Mouse (Mus musculus): ENCODE measurements at regions not wholly inside any gene's neighbourhood (a gene's known extent, or its start where the extent isn't known, plus 50 kb on each side); places are given as distances from the start of the nearest gene placed in this dataset.
"Not testable (repeated sequence)": the region's sequence is repeated elsewhere in the genome, so short reads cannot be mapped to it uniquely, and the experiment has no call there.

GRCm38 (mm10) chr17:13551693-13552404, 197.5 kb downstream of the Tcp10c start:
- not testable (repeated sequence) for DNase-seq (ENCODE audit: low spot score)

- DNase-seq (ENCODE audit: low spot score), result not testable (repeated sequence)
Measured at GRCm38 (mm10) chr17:13552840-13553239, 198.5 kb downstream of the Tcp10c start.

GRCm38 (mm10) chr17:13555311-13556059, 201.1 kb downstream of the Tcp10c start:
- DNase-seq (ENCODE audit: low spot score), result not testable (repeated sequence)

GRCm38 (mm10) chr17:13556060-13556660, 201.8 kb downstream of the Tcp10c start:
- not testable (repeated sequence) for DNase-seq (ENCODE audit: low spot score)

GRCm38 (mm10) chr17:13558863-13559262, 201.5 kb upstream of the Afdn start:
- no peak for DNase-seq (ENCODE audit: low spot score)

- DNase-seq (ENCODE audit: low spot score), result no peak
Measured at GRCm38 (mm10) chr17:13561342-13561741, 199.0 kb upstream of the Afdn start.

GRCm38 (mm10) chr17:13562974-13563373, 197.4 kb upstream of the Afdn start:
- DNase-seq (ENCODE audit: low spot score), result no peak

- no peak for DNase-seq (ENCODE audit: low spot score)
Measured at GRCm38 (mm10) chr17:13564800-13565199, 195.5 kb upstream of the Afdn start.

- DNase-seq (ENCODE audit: low spot score), result no peak
Measured at GRCm38 (mm10) chr17:13566680-13567079, 193.7 kb upstream of the Afdn start.

- no peak for DNase-seq (ENCODE audit: low spot score)
Measured at GRCm38 (mm10) chr17:13567183-13567582, 193.2 kb upstream of the Afdn start.

GRCm38 (mm10) chr17:13570796-13571195, 189.5 kb upstream of the Afdn start:
- no peak for DNase-seq (ENCODE audit: low spot score)

GRCm38 (mm10) chr17:13572204-13572833, 188.0 kb upstream of the Afdn start:
- no peak for DNase-seq (ENCODE audit: low spot score)

- no peak for DNase-seq (ENCODE audit: low spot score)
Measured at GRCm38 (mm10) chr17:13573036-13573435, 187.3 kb upstream of the Afdn start.

- no peak for DNase-seq (ENCODE audit: low spot score)
Measured at GRCm38 (mm10) chr17:13574122-13574521, 186.2 kb upstream of the Afdn start.

GRCm38 (mm10) chr17:13574682-13575444, 185.5 kb upstream of the Afdn start:
- no peak for DNase-seq (ENCODE audit: low spot score)

- no peak for DNase-seq (ENCODE audit: low spot score)
Measured at GRCm38 (mm10) chr17:13577798-13578197, 182.5 kb upstream of the Afdn start.

- no peak for DNase-seq (ENCODE audit: low spot score)
Measured at GRCm38 (mm10) chr17:13581214-13581920, 179.0 kb upstream of the Afdn start.

GRCm38 (mm10) chr17:13581995-13582588, 178.2 kb upstream of the Afdn start:
- no peak for DNase-seq (ENCODE audit: low spot score)

GRCm38 (mm10) chr17:13583475-13584233, 176.7 kb upstream of the Afdn start:
- no peak for DNase-seq (ENCODE audit: low spot score)

GRCm38 (mm10) chr17:13584394-13584793, 175.9 kb upstream of the Afdn start:
- no peak for DNase-seq (ENCODE audit: low spot score)
